Mouse (Mus musculus): Measurements from ENCODE around the gene Gm13769. TPM values are rescaled to one million over a fixed set of nuclear protein-coding genes. Genes with fewer than 3 reads are reported as not detected.
"Not testable (repeated sequence)": the region's sequence is repeated elsewhere in the genome, so short reads cannot be mapped to it uniquely, and the experiment has no call there.

Gm13769 gene
- not detected in 2 replicates for polyA plus RNA-seq (2016; fragmentation: Nextera tagmentation; extraction: Ambion mirVana)

- not testable (repeated sequence) for H3K4me3 ChIP-seq; H3K36me3 ChIP-seq; H3K4me1 ChIP-seq; H3K27me3 ChIP-seq (ENCODE audit: low read depth, poor library complexity, severe bottlenecking); H3K27ac ChIP-seq; DNase-seq (ENCODE audit: low spot score); H3K9me3 ChIP-seq (replicated peaks)
- WGBS = no CpG with 5 or more reads among the region's 6 CpGs
Observed at GRCm38 (mm10) chr2:90321900-90322299, at the start of gene Gm13769. Gene Gm13769, plus strand, starts transcription at chr2:90322200.

- H3K4me3 ChIP-seq = no peak within 1 kb of the TSS
- WGBS = 94% methylated on average over 6 of the region's 6 CpGs
- H3K4me1 ChIP-seq = no peaks in the 10 kb centered on the region
- no peak within 1 kb of the TSS for H3K27ac ChIP-seq
- H3K9me3 ChIP-seq (replicated peaks) = no peaks in the 10 kb centered on the region
- H3K36me3 ChIP-seq = no peaks in the 10 kb centered on the region
- no peak for DNase-seq (ENCODE audit: low spot score)
- no peaks in the 10 kb centered on the region for H3K27me3 ChIP-seq (ENCODE audit: low read depth, poor library complexity, severe bottlenecking)
Observed at GRCm38 (mm10) chr2:90292741-90293140, 29.3 kb upstream of the Gm13769 start, which contains the start of gene Olfr1272. Gene Olfr1272, minus strand, starts transcription at chr2:90292841.

- WGBS = no CpG with 5 or more reads among the region's 4 CpGs
- H3K4me3 ChIP-seq; H3K27ac ChIP-seq; H3K4me1 ChIP-seq; H3K9me3 ChIP-seq (replicated peaks); H3K27me3 ChIP-seq (ENCODE audit: low read depth, poor library complexity, severe bottlenecking); H3K36me3 ChIP-seq; DNase-seq (ENCODE audit: low spot score): not testable (repeated sequence)
Observed at GRCm38 (mm10) chr2:90346694-90347093, 24.7 kb downstream of the Gm13769 start.

- no CpG with 5 or more reads among the region's 6 CpGs for WGBS
Observed at GRCm38 (mm10) chr2:90351047-90351446, 29.0 kb downstream of the Gm13769 start.

GRCm38 (mm10) chr2:90351540-90351939 is 29.5 kb downstream of the Gm13769 start:
- H3K9me3 ChIP-seq (replicated peaks); H3K4me1 ChIP-seq; H3K27me3 ChIP-seq (ENCODE audit: low read depth, poor library complexity, severe bottlenecking); H3K36me3 ChIP-seq; DNase-seq (ENCODE audit: low spot score); H3K27ac ChIP-seq; H3K4me3 ChIP-seq: not testable (repeated sequence)
- no CpG with 5 or more reads among the region's 3 CpGs for WGBS

More at GRCm38 (mm10) chr2:90351047-90351446, 29.0 kb downstream of the Gm13769 start:
- not testable (repeated sequence) for H3K27me3 ChIP-seq (ENCODE audit: low read depth, poor library complexity, severe bottlenecking); H3K9me3 ChIP-seq (replicated peaks); H3K36me3 ChIP-seq; H3K4me1 ChIP-seq; H3K4me3 ChIP-seq; H3K27ac ChIP-seq; DNase-seq (ENCODE audit: low spot score)

- not testable (repeated sequence) for H3K9me3 ChIP-seq (replicated peaks); H3K27ac ChIP-seq; DNase-seq (ENCODE audit: low spot score); H3K36me3 ChIP-seq; H3K4me3 ChIP-seq; H3K27me3 ChIP-seq (ENCODE audit: low read depth, poor library complexity, severe bottlenecking); H3K4me1 ChIP-seq
- no CpG with 5 or more reads among the region's 5 CpGs for WGBS
Observed at GRCm38 (mm10) chr2:90359229-90359628, 37.2 kb downstream of the Gm13769 start.

- H3K27ac ChIP-seq; DNase-seq (ENCODE audit: low spot score); H3K9me3 ChIP-seq (replicated peaks); H3K4me3 ChIP-seq; H3K4me1 ChIP-seq; H3K27me3 ChIP-seq (ENCODE audit: low read depth, poor library complexity, severe bottlenecking); H3K36me3 ChIP-seq: not testable (repeated sequence)
- WGBS = no CpG with 5 or more reads among the region's 4 CpGs
Observed at GRCm38 (mm10) chr2:90360199-90360598, 38.2 kb downstream of the Gm13769 start.

Other genes with a start within 250 kb of the Gm13769 start
- not detected in 2 replicates for gene Olfr1269, start 200.8 kb upstream of the Gm13769 start, polyA plus RNA-seq (2016; fragmentation: Nextera tagmentation; extraction: Ambion mirVana)
- not detected in 2 replicates for gene Olfr32, start 179.9 kb upstream of the Gm13769 start, polyA plus RNA-seq (2016; fragmentation: Nextera tagmentation; extraction: Ambion mirVana)
- gene Olfr1270, start 169.1 kb upstream of the Gm13769 start, polyA plus RNA-seq (2016; fragmentation: Nextera tagmentation; extraction: Ambion mirVana) = not detected in 2 replicates
- gene Olfr1506, start 97.7 kb upstream of the Gm13769 start, polyA plus RNA-seq (2016; fragmentation: Nextera tagmentation; extraction: Ambion mirVana) = 0.09 TPM in 1 of 2 replicates, not detected in the other
- gene Olfr142, start 64.6 kb upstream of the Gm13769 start, polyA plus RNA-seq (2016; fragmentation: Nextera tagmentation; extraction: Ambion mirVana) = not detected in 2 replicates
- gene Olfr1271, start 51.2 kb upstream of the Gm13769 start, polyA plus RNA-seq (2016; fragmentation: Nextera tagmentation; extraction: Ambion mirVana) = not detected in 2 replicates
- gene Olfr1272, start 29.4 kb upstream of the Gm13769 start, polyA plus RNA-seq (2016; fragmentation: Nextera tagmentation; extraction: Ambion mirVana) = not detected in 2 replicates
- gene Olfr1274-ps, start 76.5 kb downstream of the Gm13769 start, polyA plus RNA-seq (2016; fragmentation: Nextera tagmentation; extraction: Ambion mirVana) = not detected in 2 replicates